Mouse (Mus musculus): ENCODE data around the gene Mcm10. TPM values are rescaled to one million over a fixed set of nuclear protein-coding genes. Genes with fewer than 3 reads are reported as not detected.

Gene Mcm10
- polyA plus RNA-seq, 1 experiment from 2014 or later, result 52.3 TPM

DNA sequence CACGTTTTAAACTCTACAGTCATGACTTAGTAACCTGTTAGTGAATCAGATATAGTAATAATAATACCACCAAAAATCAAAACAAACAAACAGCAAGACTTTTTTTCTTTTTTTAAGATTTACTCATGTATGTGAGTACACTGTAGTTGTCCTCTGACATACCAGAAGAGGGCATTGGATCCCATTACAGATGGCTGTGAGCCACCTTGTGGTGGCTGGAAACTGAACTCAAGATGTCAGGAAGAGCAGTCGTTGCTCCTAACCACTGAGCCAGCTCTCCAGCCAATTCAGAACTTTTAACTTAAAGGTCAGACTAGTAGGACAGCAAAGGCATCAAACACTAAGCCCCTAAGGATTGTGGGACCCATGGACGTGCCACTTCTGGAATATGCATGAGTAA is 13.7 kb downstream of the Mcm10 start:
- no peak overlapping the region for H3K27ac ChIP-seq (ENCODE audit: low read depth)
- no peak overlapping the region for H3K9ac ChIP-seq
- no peak overlapping the region for H3K4me2 ChIP-seq
- no peak overlapping the region for H3K4me3 ChIP-seq (ENCODE audit: low read depth, low read length)
- peaks cover 92% of the 10 kb centered on the region for H3K36me3 ChIP-seq (ENCODE audit: insufficient read depth)
- 77% methylated on average over 3 of the region's 3 CpGs for WGBS
- peak; percentile 60 for TF ChIP-seq CTCF (IDR thresholded peaks at IDR 0.05; ENCODE audit: low read depth)
- H3K4me1 ChIP-seq (ENCODE audit: insufficient read depth), result no peaks in the 10 kb centered on the region
- no peaks in the 10 kb centered on the region for H3K9me3 ChIP-seq (ENCODE audit: low read depth, low read length)
- DNase-seq (peak; percentile 39), ATAC-seq (ENCODE audit: insufficient read depth) (no peak)
- no peaks in the 10 kb centered on the region for H3K27me3 ChIP-seq (ENCODE audit: insufficient read depth, low read length)

DNA sequence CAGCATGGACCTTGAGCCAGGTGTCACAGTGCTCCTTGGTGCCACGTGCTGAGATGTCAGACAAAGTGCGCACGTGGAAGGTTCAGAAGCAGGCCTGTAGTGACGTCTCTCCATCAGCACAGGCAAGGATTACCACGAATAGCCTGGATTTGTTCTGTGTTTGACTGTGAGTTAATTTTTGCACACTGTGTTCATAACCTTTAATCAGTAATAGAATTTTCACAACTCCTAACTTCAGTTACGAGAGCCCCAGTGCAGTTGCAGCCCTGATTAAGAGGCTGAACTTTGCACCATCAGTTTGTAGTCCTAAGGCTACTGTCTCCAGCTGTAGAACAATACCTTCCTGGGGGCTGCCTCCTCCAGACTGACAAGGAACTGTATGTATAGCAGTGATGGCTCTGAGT is 16.2 kb downstream of the Mcm10 start:
- WGBS, result 87% methylated on average over 6 of the region's 6 CpGs
- ATAC-seq (ENCODE audit: insufficient read depth), result no peak
- Histone ChIP-seq H3K9ac (no peak overlapping the region), H3K4me2 (no peak overlapping the region), H3K9me3 (ENCODE audit: low read depth, low read length) (no peaks in the 10 kb centered on the region), H3K27me3 (ENCODE audit: insufficient read depth, low read length) (no peaks in the 10 kb centered on the region), H3K27ac (ENCODE audit: low read depth) (no peak overlapping the region), H3K4me3 (ENCODE audit: low read depth, low read length) (no peak overlapping the region), H3K36me3 (ENCODE audit: insufficient read depth) (peaks cover 92% of the 10 kb centered on the region), H3K4me1 (ENCODE audit: insufficient read depth) (no peaks in the 10 kb centered on the region)
- DNase-seq, result no peak
- TF ChIP-seq CTCF (IDR thresholded peaks at IDR 0.05; ENCODE audit: low read depth), result no peak

DNA sequence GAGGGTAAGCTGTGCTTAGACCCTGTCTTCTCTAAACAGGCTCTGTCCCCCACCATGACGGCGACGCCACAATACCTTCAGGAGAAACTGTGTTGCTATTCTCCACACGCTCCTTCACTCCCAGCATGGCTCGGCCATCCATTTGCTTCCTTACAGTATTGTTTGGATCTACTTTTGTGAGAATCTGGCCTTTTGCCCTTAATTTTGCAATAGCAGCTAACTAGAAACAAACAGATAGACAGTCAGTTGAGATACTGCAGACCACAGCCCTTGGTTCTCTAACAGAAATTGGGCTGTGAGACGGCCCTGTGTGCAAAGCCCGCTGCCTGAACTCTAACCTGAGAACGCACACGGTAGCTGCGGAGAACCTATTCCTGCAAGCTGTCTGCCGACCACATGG is 16.9 kb downstream of the Mcm10 start:
- H3K9ac ChIP-seq, result no peak overlapping the region
- no peak for TF ChIP-seq CTCF (IDR thresholded peaks at IDR 0.05; ENCODE audit: low read depth)
- 84% methylated on average over 11 of the region's 11 CpGs for WGBS

DNA sequence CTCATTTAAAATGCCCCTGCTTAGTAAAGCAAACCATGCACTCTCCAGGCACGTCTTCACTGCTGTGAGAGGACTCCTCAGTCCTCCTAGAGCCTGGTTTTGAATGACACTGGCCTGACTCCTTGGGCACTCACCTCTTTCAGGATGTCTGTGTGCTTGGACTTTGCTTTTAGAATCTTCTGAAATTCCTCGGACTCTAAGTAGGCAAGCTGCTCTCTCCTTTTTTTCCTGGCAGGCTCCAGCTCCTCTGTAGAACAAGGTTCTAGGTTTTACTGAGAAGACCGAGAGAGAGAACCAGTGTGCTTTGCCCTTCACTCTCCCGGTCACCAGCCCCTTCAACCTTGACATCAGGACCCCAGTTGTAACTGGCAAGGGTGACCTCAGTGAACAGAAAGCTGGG is 18.2 kb downstream of the Mcm10 start:
- WGBS, result 85% methylated on average over 4 of the region's 4 CpGs
- no peak for DNase-seq
- H3K4me2 ChIP-seq, result no peak overlapping the region
- H3K9me3 ChIP-seq (ENCODE audit: low read depth, low read length), result no peaks in the 10 kb centered on the region
- ATAC-seq (ENCODE audit: insufficient read depth), result no peak
- H3K36me3 ChIP-seq (ENCODE audit: insufficient read depth), result peaks cover 82% of the 10 kb centered on the region
- H3K4me3 ChIP-seq (ENCODE audit: low read depth, low read length), result no peak overlapping the region
- no peaks in the 10 kb centered on the region for H3K4me1 ChIP-seq (ENCODE audit: insufficient read depth)
- TF ChIP-seq CTCF (IDR thresholded peaks at IDR 0.05; ENCODE audit: low read depth), result no peak
- H3K27ac ChIP-seq (ENCODE audit: low read depth), result no peak overlapping the region
- H3K9ac ChIP-seq, result no peak overlapping the region
- H3K27me3 ChIP-seq (ENCODE audit: insufficient read depth, low read length), result no peaks in the 10 kb centered on the region

More for the DNA sequence above, 16.9 kb downstream of the Mcm10 start:
- H3K4me1 ChIP-seq (ENCODE audit: insufficient read depth), result no peaks in the 10 kb centered on the region
- H3K4me2 ChIP-seq, result no peak overlapping the region
- no peak for ATAC-seq (ENCODE audit: insufficient read depth)
- peaks cover 92% of the 10 kb centered on the region for H3K36me3 ChIP-seq (ENCODE audit: insufficient read depth)
- no peaks in the 10 kb centered on the region for H3K9me3 ChIP-seq (ENCODE audit: low read depth, low read length)
- H3K27ac ChIP-seq (ENCODE audit: low read depth), result no peak overlapping the region
- DNase-seq, result peak; percentile 17
- no peaks in the 10 kb centered on the region for H3K27me3 ChIP-seq (ENCODE audit: insufficient read depth, low read length)
- no peak overlapping the region for H3K4me3 ChIP-seq (ENCODE audit: low read depth, low read length)

- peaks cover 74% of the 10 kb centered on the region for H3K36me3 ChIP-seq (ENCODE audit: insufficient read depth)
- H3K9ac ChIP-seq, result no peak overlapping the region
- no peaks in the 10 kb centered on the region for H3K27me3 ChIP-seq (ENCODE audit: insufficient read depth, low read length)
- no peak for ATAC-seq (ENCODE audit: insufficient read depth)
- no peak overlapping the region for H3K4me2 ChIP-seq
- H3K9me3 ChIP-seq (ENCODE audit: low read depth, low read length), result no peaks in the 10 kb centered on the region
- H3K4me3 ChIP-seq (ENCODE audit: low read depth, low read length), result no peak overlapping the region
- no peak for DNase-seq
- no peak overlapping the region for H3K27ac ChIP-seq (ENCODE audit: low read depth)
- WGBS, result 86% methylated on average over 11 of the region's 11 CpGs
- TF ChIP-seq CTCF (IDR thresholded peaks at IDR 0.05; ENCODE audit: low read depth), result no peak
- no peaks in the 10 kb centered on the region for H3K4me1 ChIP-seq (ENCODE audit: insufficient read depth)
Observed at GRCm38 (mm10) chr2:4993584-4993983, 19.0 kb downstream of the Mcm10 start.

DNA sequence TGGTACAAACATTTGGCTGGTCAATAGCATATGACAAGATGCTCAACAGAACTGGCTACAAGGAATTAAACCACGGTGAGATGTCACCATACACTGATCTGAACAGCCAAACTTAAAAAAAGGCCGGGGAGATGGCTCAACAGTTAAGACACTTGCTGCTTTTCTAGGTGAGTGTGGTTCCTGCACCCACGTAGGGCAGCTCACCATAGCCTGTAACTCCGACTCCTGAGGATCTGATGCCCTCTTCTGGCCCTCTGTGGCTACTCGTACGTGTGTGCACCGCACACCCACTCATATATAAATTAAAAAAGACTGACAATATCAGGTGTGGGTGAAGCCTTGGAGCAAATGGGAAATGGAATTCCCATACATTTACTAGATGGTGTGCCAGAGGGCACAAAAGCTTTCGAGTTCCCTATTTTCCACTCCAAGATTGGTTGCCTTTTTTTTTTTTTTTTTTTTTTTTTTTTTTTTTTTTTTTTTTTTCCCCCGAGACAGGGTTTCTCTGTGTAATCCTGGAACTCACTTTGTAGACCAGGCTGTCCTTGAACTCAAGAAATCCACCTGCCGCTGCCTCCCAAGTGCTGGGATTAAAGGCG is 23.7 kb downstream of the Mcm10 start:
- no peaks in the 10 kb centered on the region for H3K27me3 ChIP-seq (ENCODE audit: insufficient read depth, low read length)
- H3K9me3 ChIP-seq (ENCODE audit: low read depth, low read length), result no peaks in the 10 kb centered on the region
- H3K4me1 ChIP-seq (ENCODE audit: insufficient read depth), result no peaks in the 10 kb centered on the region
- no peak overlapping the region for H3K9ac ChIP-seq
- WGBS, result 61% methylated on average over 11 of the region's 11 CpGs
- no peak overlapping the region for H3K27ac ChIP-seq (ENCODE audit: low read depth)
- H3K36me3 ChIP-seq (ENCODE audit: insufficient read depth), result peaks cover 29% of the 10 kb centered on the region
- TF ChIP-seq CTCF (IDR thresholded peaks at IDR 0.05; ENCODE audit: low read depth), result peak; percentile 44
- no peak overlapping the region for H3K4me3 ChIP-seq (ENCODE audit: low read depth, low read length)
- DNase-seq (peak; percentile 48), ATAC-seq (ENCODE audit: insufficient read depth) (no peak)
- H3K4me2 ChIP-seq, result no peak overlapping the region

DNA sequence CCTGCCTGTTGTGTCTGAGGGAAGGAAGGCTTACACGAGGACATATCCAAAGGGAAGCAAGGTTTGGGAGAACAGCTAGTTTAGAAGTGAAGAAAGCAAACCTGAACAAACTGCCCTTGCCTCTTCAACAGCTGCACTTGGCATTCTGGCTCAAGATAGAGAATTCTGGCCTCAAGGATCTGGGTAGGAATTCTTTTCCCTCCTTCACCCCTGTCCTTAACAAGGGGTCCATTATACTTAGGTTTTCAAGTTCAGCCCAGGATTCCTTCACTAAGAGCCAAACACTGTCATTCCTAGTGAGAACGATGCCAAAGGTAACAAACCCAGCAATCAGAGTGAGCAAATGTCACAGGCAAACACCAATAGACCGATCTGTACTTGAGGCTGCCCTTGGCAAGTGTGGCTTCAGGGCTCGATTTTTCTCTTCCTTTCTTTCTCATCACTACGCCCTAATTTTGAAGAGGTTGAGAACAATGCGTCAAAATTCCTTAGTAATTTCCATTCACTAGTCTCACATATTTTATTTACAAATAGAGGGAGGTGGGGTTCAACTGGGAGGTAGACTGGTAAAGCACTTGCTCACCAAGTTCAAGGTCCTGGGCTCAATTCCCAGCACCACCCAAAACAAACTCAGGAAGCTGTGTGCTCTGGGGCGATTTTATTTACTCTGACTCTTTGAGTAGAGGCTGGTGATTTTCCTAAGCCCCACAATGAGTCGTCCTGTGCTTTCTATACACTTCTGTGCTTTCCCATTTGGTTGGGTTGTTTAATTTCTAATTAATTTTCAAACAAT is 25.0 kb downstream of the Mcm10 start:
- ATAC-seq (ENCODE audit: insufficient read depth) (peak; percentile 75), DNase-seq (peak; percentile 48)
- Histone ChIP-seq H3K4me3 (ENCODE audit: low read depth, low read length) (no peak overlapping the region), H3K9ac (no peak overlapping the region), H3K4me1 (ENCODE audit: insufficient read depth) (no peaks in the 10 kb centered on the region), H3K4me2 (no peak overlapping the region), H3K27me3 (ENCODE audit: insufficient read depth, low read length) (no peaks in the 10 kb centered on the region), H3K36me3 (ENCODE audit: insufficient read depth) (peaks cover 18% of the 10 kb centered on the region), H3K27ac (ENCODE audit: low read depth) (peak overlapping the region; percentile 72), H3K9me3 (ENCODE audit: low read depth, low read length) (no peaks in the 10 kb centered on the region)
- WGBS, result 60% methylated on average over 8 of the region's 8 CpGs
- no peak for TF ChIP-seq CTCF (IDR thresholded peaks at IDR 0.05; ENCODE audit: low read depth)

Data from lung, embryonic 14.5 days (tissue).